Mouse (Mus musculus) olfactory bulb, adult 2 months (tissue): ENCODE measurements at regions not wholly inside any gene's neighbourhood (a gene's known extent, or its start where the extent isn't known, plus 50 kb on each side); places are given as distances from the start of the nearest gene placed in this dataset.

Experiments
- CTCF ChIP-seq: fragments of 200-500 bp; IDR thresholded peaks from 2 replicates; pipeline ENCODE4 v1.5.1; 2012; ENCODE audit warnings: low read depth, mild to moderate bottlenecking, low read length, moderate library complexity; ENCODE audit not compliant: insufficient read depth
- POLR2A ChIP-seq: fragments of 200-500 bp; IDR thresholded peaks from 2 replicates; pipeline ENCODE4 v1.6.1; 2012; ENCODE audit warnings: mild to moderate bottlenecking, low read depth, low read length, moderate library complexity; ENCODE audit not compliant: insufficient read depth

GRCm38 (mm10) chr2:117962531-117962930 lies 149.1 kb upstream of the Thbs1 start:
- TF ChIP-seq CTCF (no peak), POLR2A (no peak)
